Mouse (Mus musculus) C2C12 (cell line): ENCODE results near the gene Bptf. TPM values are rescaled to one million over a fixed set of nuclear protein-coding genes. Genes with fewer than 3 reads are reported as not detected.
"Not testable (repeated sequence)": the region's sequence is repeated elsewhere in the genome, so short reads cannot be mapped to it uniquely, and the experiment has no call there.

ENCODE experiments used
- H3K27me3 ChIP-seq: one replicate; pipeline ENCODE4 v1.6.1; 2011; ENCODE audit not compliant: control insufficient read depth, insufficient read depth, insufficient read length
- H3K36me3 ChIP-seq: one replicate; pipeline ENCODE4 v1.6.1; 2011; ENCODE audit not compliant: control insufficient read depth, insufficient read depth
- H3K4me3 ChIP-seq: one replicate; pipeline ENCODE4 v1.5.1; 2011; ENCODE audit warnings: mild to moderate bottlenecking, control low read depth; ENCODE audit not compliant: poor library complexity, insufficient read depth, severe bottlenecking
- H3K79me2 ChIP-seq: one replicate; pipeline ENCODE4 v1.6.1; 2011; ENCODE audit not compliant: control insufficient read depth, insufficient read depth
- H3K79me3 ChIP-seq: one replicate; pipeline ENCODE4 v1.6.1; 2011; ENCODE audit warnings: low read depth, control low read depth
- H3ac ChIP-seq: one replicate; pipeline ENCODE3; 2011; ENCODE audit warnings: low read depth; ENCODE audit not compliant: control insufficient read depth, insufficient read length
- CEBPB ChIP-seq: IDR thresholded peaks from one replicate; pipeline ENCODE4 v1.6.1; 2011; ENCODE audit warnings: low read depth, mild to moderate bottlenecking, control low read depth, moderate library complexity
- CTCF ChIP-seq: IDR thresholded peaks from one replicate; pipeline ENCODE4 v1.5.1; 2011; ENCODE audit not compliant: control insufficient read depth, insufficient read depth, insufficient read length
- FOSL1 ChIP-seq: IDR thresholded peaks from one replicate; pipeline ENCODE4 v1.8.0; 2011; ENCODE audit warnings: mild to moderate bottlenecking, low read length; ENCODE audit not compliant: poor library complexity, insufficient read depth, severe bottlenecking
- MAX ChIP-seq: IDR thresholded peaks from one replicate; pipeline ENCODE4 v1.6.1; 2011; ENCODE audit warnings: mild to moderate bottlenecking, control low read depth
- MYOD1 ChIP-seq: IDR thresholded peaks from one replicate; pipeline ENCODE4 v1.6.1; 2011; ENCODE audit warnings: low read depth; ENCODE audit not compliant: control insufficient read depth, insufficient read length
- MYOG ChIP-seq: IDR thresholded peaks from one replicate; pipeline ENCODE4 v1.6.1; 2011; ENCODE audit not compliant: control insufficient read depth, insufficient read length; ENCODE audit errors: extremely low read depth
- USF1 ChIP-seq: IDR thresholded peaks from one replicate; pipeline ENCODE4 v1.6.1; 2011; ENCODE audit warnings: low read depth, mild to moderate bottlenecking, control low read depth, moderate library complexity
- polyA plus RNA-seq: library from polyadenylated mRNA; unstranded; fragments of >200 nt; fragmentation: generic; extraction: Trizol; gene quantifications from one replicate; pipeline ENCODE4 v1.2.1, GENCODE M21; 2012; ENCODE audit warnings: missing spikeins

Bptf gene
- polyA plus RNA-seq, 1 experiment = 14.8 TPM

GRCm38 (mm10) chr11:107025411-107026321, 106.3 kb downstream of the Bptf start, which contains the start of gene 1810010H24Rik:
Gene 1810010H24Rik (plus strand): TSS chr11:107025681.
- peaks cover 3% of the 10 kb centered on the region for H3K27me3 ChIP-seq
- no peaks in the 10 kb centered on the region for H3K79me3 ChIP-seq
- no peaks in the 10 kb centered on the region for H3K79me2 ChIP-seq
- TF ChIP-seq MAX (no peak), MYOD1 (no peak), MYOG (no peak), FOSL1 (no peak), CTCF (no peak), CEBPB (no peak), USF1 (no peak)
- peak within 1 kb of the TSS; percentile 30 for H3ac ChIP-seq
- no peaks in the 10 kb centered on the region for H3K36me3 ChIP-seq
- H3K4me3 ChIP-seq = no peak within 1 kb of the TSS

- H3K79me2 ChIP-seq = no peaks in the 10 kb centered on the region
- TF ChIP-seq USF1 (no peak), MYOG (no peak), MYOD1 (no peak), CEBPB (no peak)
- no peak overlapping the region for H3K4me3 ChIP-seq
- H3K27me3 ChIP-seq = peaks cover 3% of the 10 kb centered on the region
- H3K36me3 ChIP-seq = no peaks in the 10 kb centered on the region
- H3ac ChIP-seq = no peak overlapping the region
- H3K79me3 ChIP-seq = no peaks in the 10 kb centered on the region
These were observed 107.5 kb downstream of the Bptf start for GRCm38 (mm10) chr11:107024406-107024805.

DNA sequence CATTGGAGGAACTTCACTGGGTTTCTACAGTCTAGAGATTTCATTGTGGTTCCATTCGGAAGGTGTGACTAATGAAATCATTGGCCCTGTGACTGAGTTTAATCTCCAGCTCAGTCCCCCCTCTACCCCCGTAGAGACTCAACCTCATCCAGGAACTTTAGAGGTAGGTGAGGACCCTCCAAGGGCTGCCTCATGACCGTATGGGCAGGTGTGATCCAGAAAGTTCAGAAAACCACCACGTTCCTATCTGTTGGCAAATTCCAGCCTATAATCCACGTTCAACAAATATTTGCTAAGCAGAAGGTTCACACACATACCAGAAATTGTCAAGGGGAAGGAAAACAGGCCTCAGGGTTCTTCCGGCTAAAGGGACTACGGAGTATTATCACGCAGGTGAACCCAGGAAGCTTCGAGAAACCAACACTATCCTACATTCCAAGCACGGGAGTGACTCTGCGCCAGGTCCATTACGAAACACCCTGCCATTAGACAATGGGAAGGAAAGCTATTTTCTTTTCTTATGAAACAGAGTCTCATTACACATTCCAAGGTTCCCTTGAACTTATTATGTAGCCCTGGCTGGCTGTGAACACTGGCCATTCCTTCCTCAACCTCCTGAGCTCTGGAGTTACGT, 109.8 kb downstream of the Bptf start:
- TF ChIP-seq CEBPB (peak; percentile 41), MYOD1 (no peak)
- H3K36me3 ChIP-seq = no peaks in the 10 kb centered on the region

GRCm38 (mm10) chr11:107019722-107020121, 112.2 kb downstream of the Bptf start:
- not testable (repeated sequence) for H3K4me3 ChIP-seq, H3K36me3 ChIP-seq, H3ac ChIP-seq, H3K79me2 ChIP-seq, H3K27me3 ChIP-seq, H3K79me3 ChIP-seq

More for the DNA sequence above, 109.8 kb downstream of the Bptf start:
- Histone ChIP-seq H3K4me3 (no peak overlapping the region), H3K79me2 (no peaks in the 10 kb centered on the region), H3ac (no peak overlapping the region), H3K79me3 (no peaks in the 10 kb centered on the region), H3K27me3 (peaks cover 3% of the 10 kb centered on the region)

DNA sequence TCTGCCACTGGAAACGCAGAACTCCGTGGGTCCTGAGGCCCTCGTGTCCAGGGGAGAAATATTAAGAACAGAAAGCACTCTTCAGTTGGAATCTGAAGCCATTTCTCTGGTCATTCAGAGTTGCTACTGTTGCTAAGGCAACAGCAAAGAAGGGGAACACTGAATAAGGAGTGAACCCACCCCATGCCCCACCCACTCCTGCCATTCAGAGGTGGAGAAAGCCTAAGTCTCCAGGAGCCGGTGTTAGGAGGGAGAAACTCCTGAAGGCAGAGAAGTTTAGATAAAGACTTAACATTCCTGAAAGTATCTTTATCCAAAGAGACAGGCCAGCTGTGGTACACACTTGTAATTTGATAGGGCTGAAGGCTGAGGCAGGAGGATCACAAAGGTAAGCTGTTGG, 112.6 kb downstream of the Bptf start:
- no peak overlapping the region for H3K4me3 ChIP-seq
- no peak overlapping the region for H3ac ChIP-seq
- TF ChIP-seq MYOG = no peak
- TF ChIP-seq USF1 = no peak
- TF ChIP-seq CEBPB = no peak
- TF ChIP-seq MYOD1 = no peak
- no peak for TF ChIP-seq MAX
- no peak for TF ChIP-seq FOSL1
- no peak for TF ChIP-seq CTCF

GRCm38 (mm10) chr11:107018606-107019005, 113.3 kb downstream of the Bptf start:
- no peaks in the 10 kb centered on the region for H3K27me3 ChIP-seq
- H3K36me3 ChIP-seq = no peaks in the 10 kb centered on the region
- no peaks in the 10 kb centered on the region for H3K79me2 ChIP-seq
- H3K4me3 ChIP-seq = no peak overlapping the region
- H3ac ChIP-seq = no peak overlapping the region
- peaks cover 1% of the 10 kb centered on the region for H3K79me3 ChIP-seq
- TF ChIP-seq CTCF (peak; percentile 63), USF1 (no peak)

More for the DNA sequence above, 112.6 kb downstream of the Bptf start:
- Histone ChIP-seq H3K79me3 (no peaks in the 10 kb centered on the region), H3K36me3 (no peaks in the 10 kb centered on the region), H3K79me2 (no peaks in the 10 kb centered on the region), H3K27me3 (no peaks in the 10 kb centered on the region)
